Mouse (Mus musculus) hindbrain, embryonic 15.5 days (tissue): Measurements from ENCODE around the gene Gm45785. TPM values are rescaled to one million over a fixed set of nuclear protein-coding genes. Genes with fewer than 3 reads are reported as not detected.
A peak's percentile ranks its signal among the peaks of the same experiment; 100 is the strongest.

Source experiments
- ATAC-seq: fragments of 200-750 bp; cut with Nextera tagmentation; 2 replicates; pipeline ENCODE4 v1.8.0; 2017; ENCODE audit warnings: low read depth, moderate number of reproducible peaks, moderate TSS enrichment; ENCODE audit not compliant: low FRiP score
- H3K27ac ChIP-seq: fragments of 300-500 bp; sonication (generic); replicated peaks from 2 replicates; pipeline ENCODE4 v1.5.1; 2015; ENCODE audit warnings: mild to moderate bottlenecking, inconsistent platforms
- H3K27me3 ChIP-seq: fragments of 300-500 bp; sonication (generic); 2 replicates; pipeline ENCODE4 v1.6.1; 2015; ENCODE audit warnings: control low read depth, inconsistent platforms
- H3K36me3 ChIP-seq: fragments of 300-500 bp; sonication (generic); 2 replicates; pipeline ENCODE4 v1.6.1; 2015; ENCODE audit warnings: control low read depth, inconsistent platforms
- H3K4me1 ChIP-seq: fragments of 300-500 bp; sonication (generic); replicated peaks from 2 replicates; pipeline ENCODE4 v1.6.1; 2015; ENCODE audit warnings: control low read depth, inconsistent platforms
- H3K4me2 ChIP-seq: fragments of 300-500 bp; sonication (generic); 2 replicates; pipeline ENCODE4 v1.6.1; 2015; ENCODE audit warnings: moderate library complexity, mild to moderate bottlenecking, inconsistent platforms
- H3K4me3 ChIP-seq: fragments of 300-500 bp; sonication (generic); 2 replicates; pipeline ENCODE4 v1.5.1; 2015; ENCODE audit warnings: mild to moderate bottlenecking, inconsistent platforms
- H3K9ac ChIP-seq: fragments of 300-500 bp; sonication (generic); 2 replicates; pipeline ENCODE4 v1.6.1; 2015; ENCODE audit warnings: inconsistent platforms
- H3K9me3 ChIP-seq: fragments of 300-500 bp; sonication (generic); 2 replicates; pipeline ENCODE4 v1.6.1; 2016; ENCODE audit warnings: control low read depth, inconsistent platforms
- WGBS: fragments of 180-500 bp; shearing (Covaris S2); methylation state at CpG from one replicate; pipeline ENCODE4 v1.1.7; 2015; 5-methylcytosine and 5-hydroxymethylcytosine counted together
- polyA plus RNA-seq: library from polyadenylated mRNA; unstranded; fragments of >200 nt; fragmentation: Nextera tagmentation; extraction: Ambion mirVana; gene quantifications from 2 replicates; pipeline ENCODE4 v1.2.1, GENCODE M21; 2015

Gene Gm45785
- polyA plus RNA-seq, 1 experiment from 2014 or later: not detected

- under 1% methylated on average over 50 of the region's 50 CpGs for WGBS
- Histone ChIP-seq H3K4me3 (peak within 1 kb of the TSS; percentile 90), H3K9me3 (no peaks in the 10 kb centered on the region), H3K27me3 (no peaks in the 10 kb centered on the region), H3K27ac (peak within 1 kb of the TSS; percentile 93), H3K4me2 (peak within 1 kb of the TSS; percentile 80), H3K36me3 (peaks cover 44% of the 10 kb centered on the region), H3K4me1 (peaks cover 36% of the 10 kb centered on the region), H3K9ac (peak within 1 kb of the TSS; percentile 90)
- ATAC-seq: peak; percentile 77
Observed at GRCm38 (mm10) chr7:140856785-140857549, 836 bp upstream of the Gm45785 start, which contains the start of gene Ric8a. Ric8a (plus strand) TSS chr7:140856957.

GRCm38 (mm10) chr7:140855181-140855580 lies 950 bp downstream of the Gm45785 start:
- peak overlapping the region; percentile 90 for H3K9ac ChIP-seq
- H3K36me3 ChIP-seq: peaks cover 31% of the 10 kb centered on the region
- peak overlapping the region; percentile 80 for H3K4me2 ChIP-seq
- no peaks in the 10 kb centered on the region for H3K27me3 ChIP-seq
- H3K4me1 ChIP-seq: peaks cover 36% of the 10 kb centered on the region
- H3K9me3 ChIP-seq: no peaks in the 10 kb centered on the region
- peak overlapping the region; percentile 90 for H3K4me3 ChIP-seq
- 0 out of 2 replicates have a peak overlapping the region, but pooled peaks have one; percentile 93 for H3K27ac ChIP-seq
- WGBS: 77% methylated on average over 9 of the region's 9 CpGs
- ATAC-seq: no peak

GRCm38 (mm10) chr7:140854483-140854882 lies 1.6 kb downstream of the Gm45785 start:
- Histone ChIP-seq H3K4me3 (no peak overlapping the region), H3K4me2 (no peak overlapping the region), H3K36me3 (peaks cover 26% of the 10 kb centered on the region)

GRCm38 (mm10) chr7:140853386-140853785 lies 2.7 kb downstream of the Gm45785 start:
- WGBS: 89% methylated on average over 9 of the region's 9 CpGs
- no peak for ATAC-seq
- no peak overlapping the region for H3K4me2 ChIP-seq

More at GRCm38 (mm10) chr7:140854483-140854882, 1.6 kb downstream of the Gm45785 start:
- no peak overlapping the region for H3K27ac ChIP-seq
- H3K27me3 ChIP-seq: no peaks in the 10 kb centered on the region
- no peaks in the 10 kb centered on the region for H3K9me3 ChIP-seq
- H3K9ac ChIP-seq: no peak overlapping the region
- H3K4me1 ChIP-seq: peaks cover 29% of the 10 kb centered on the region
- WGBS: 94% methylated on average over 18 of the region's 18 CpGs
- ATAC-seq: no peak

GRCm38 (mm10) chr7:140851916-140852315 lies 4.2 kb downstream of the Gm45785 start:
- no peak for ATAC-seq
- H3K9me3 ChIP-seq: no peaks in the 10 kb centered on the region
- WGBS: 98% methylated on average over 4 of the region's 4 CpGs

More at GRCm38 (mm10) chr7:140853386-140853785, 2.7 kb downstream of the Gm45785 start:
- Histone ChIP-seq H3K4me3 (no peak overlapping the region), H3K9ac (no peak overlapping the region), H3K36me3 (peaks cover 22% of the 10 kb centered on the region), H3K27ac (no peak overlapping the region), H3K9me3 (no peaks in the 10 kb centered on the region), H3K27me3 (no peaks in the 10 kb centered on the region), H3K4me1 (peaks cover 18% of the 10 kb centered on the region)

GRCm38 (mm10) chr7:140848591-140848990 lies 7.5 kb downstream of the Gm45785 start:
- no peak overlapping the region for H3K9ac ChIP-seq
- peaks cover 17% of the 10 kb centered on the region for H3K36me3 ChIP-seq
- H3K4me2 ChIP-seq: no peak overlapping the region
- H3K27me3 ChIP-seq: no peaks in the 10 kb centered on the region
- ATAC-seq: no peak
- no peaks in the 10 kb centered on the region for H3K4me1 ChIP-seq
- no peaks in the 10 kb centered on the region for H3K9me3 ChIP-seq
- H3K4me3 ChIP-seq: no peak overlapping the region
- H3K27ac ChIP-seq: no peak overlapping the region
- 94% methylated on average over 10 of the region's 10 CpGs for WGBS

More at GRCm38 (mm10) chr7:140851916-140852315, 4.2 kb downstream of the Gm45785 start:
- Histone ChIP-seq H3K4me1 (peaks cover 10% of the 10 kb centered on the region), H3K4me2 (no peak overlapping the region), H3K9ac (no peak overlapping the region), H3K4me3 (no peak overlapping the region), H3K36me3 (peaks cover 22% of the 10 kb centered on the region), H3K27ac (no peak overlapping the region), H3K27me3 (no peaks in the 10 kb centered on the region)

- no peak within 1 kb of the TSS for H3K27ac ChIP-seq
- H3K4me2 ChIP-seq: no peak within 1 kb of the TSS
- H3K36me3 ChIP-seq: peaks cover 11% of the 10 kb centered on the region
- 70% methylated on average over 11 of the region's 11 CpGs for WGBS
- no peak for ATAC-seq
- no peak within 1 kb of the TSS for H3K4me3 ChIP-seq
- no peak within 1 kb of the TSS for H3K9ac ChIP-seq
- no peaks in the 10 kb centered on the region for H3K4me1 ChIP-seq
- H3K27me3 ChIP-seq: no peaks in the 10 kb centered on the region
- no peaks in the 10 kb centered on the region for H3K9me3 ChIP-seq
Observed at GRCm38 (mm10) chr7:140847755-140848580, 8.2 kb downstream of the Gm45785 start, which contains the start of gene Odf3. Odf3 (plus strand) TSS chr7:140847805.

GRCm38 (mm10) chr7:140846676-140847075 lies 9.5 kb downstream of the Gm45785 start:
- WGBS: 89% methylated on average over 10 of the region's 10 CpGs
- Histone ChIP-seq H3K9me3 (no peaks in the 10 kb centered on the region), H3K9ac (no peak overlapping the region), H3K4me2 (no peak overlapping the region), H3K27ac (no peak overlapping the region), H3K36me3 (no peaks in the 10 kb centered on the region), H3K4me1 (no peaks in the 10 kb centered on the region), H3K4me3 (no peak overlapping the region), H3K27me3 (0 out of 2 replicates have a peak, but pooled peaks cover 2% of the 10 kb centered on the region)
- ATAC-seq: no peak

- Histone ChIP-seq H3K27ac (no peak overlapping the region), H3K27me3 (peaks cover 6% of the 10 kb centered on the region; the same call in 1 of the 2 replicates), H3K4me1 (no peaks in the 10 kb centered on the region), H3K36me3 (no peaks in the 10 kb centered on the region), H3K4me2 (no peak overlapping the region), H3K9me3 (no peaks in the 10 kb centered on the region), H3K4me3 (no peak overlapping the region), H3K9ac (no peak overlapping the region)
- 81% methylated on average over 4 of the region's 4 CpGs for WGBS
- no peak for ATAC-seq
Observed at GRCm38 (mm10) chr7:140845683-140846082, 10.4 kb downstream of the Gm45785 start.

- Histone ChIP-seq H3K9ac (no peak within 1 kb of the TSS), H3K4me1 (no peaks in the 10 kb centered on the region), H3K4me2 (no peak within 1 kb of the TSS), H3K27me3 (peaks cover 7% of the 10 kb centered on the region; the same call in 1 of the 2 replicates), H3K27ac (no peak within 1 kb of the TSS), H3K36me3 (no peaks in the 10 kb centered on the region), H3K9me3 (no peaks in the 10 kb centered on the region), H3K4me3 (no peak within 1 kb of the TSS)
- ATAC-seq: peak; percentile 78
- 33% methylated on average over 14 of the region's 14 CpGs for WGBS
Observed at GRCm38 (mm10) chr7:140844905-140845665, 11.0 kb downstream of the Gm45785 start, which contains the start of gene Scgb1c1. Scgb1c1 (plus strand) TSS chr7:140845547.

- Histone ChIP-seq H3K9ac (no peak overlapping the region), H3K27ac (no peak overlapping the region), H3K36me3 (no peaks in the 10 kb centered on the region), H3K27me3 (peaks cover 7% of the 10 kb centered on the region; the same call in 1 of the 2 replicates), H3K9me3 (no peaks in the 10 kb centered on the region), H3K4me3 (no peak overlapping the region), H3K4me1 (no peaks in the 10 kb centered on the region), H3K4me2 (no peak overlapping the region)
- ATAC-seq: no peak
- 75% methylated on average over 7 of the region's 7 CpGs for WGBS
Observed at GRCm38 (mm10) chr7:140843806-140844205, 12.3 kb downstream of the Gm45785 start.
